Mouse (Mus musculus): ENCODE measurements around the gene Gm37240. TPM values are rescaled to one million over a fixed set of nuclear protein-coding genes. Genes with fewer than 3 reads are reported as not detected.

Gm37240 gene
- polyA plus RNA-seq, 1 experiment from 2014 or later, result 0.82 TPM

DNA sequence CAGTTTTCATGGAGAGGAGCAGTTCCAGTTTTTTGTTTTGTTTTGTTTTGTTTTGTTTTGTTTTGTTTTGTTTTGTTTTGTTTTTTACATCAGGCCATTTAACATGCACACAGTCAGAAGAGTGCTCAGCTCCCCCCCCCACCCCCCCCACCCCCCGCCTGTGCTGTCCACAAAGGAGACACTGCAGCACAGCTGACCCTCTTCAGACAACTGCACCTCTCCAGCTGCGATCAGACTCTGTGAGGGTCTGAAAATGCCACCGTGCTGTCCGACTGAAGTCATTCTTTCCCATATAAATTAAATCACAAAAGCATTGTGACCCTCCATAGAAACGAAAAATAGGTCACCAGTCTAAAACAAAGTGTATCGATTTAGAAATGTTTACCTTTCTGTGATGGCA, 28.0 kb downstream of the Gm37240 start:
- Histone ChIP-seq H3K27ac (ENCODE audit: low read depth, low read length) (no peak overlapping the region), H3K27me3 (ENCODE audit: control insufficient read depth, insufficient read depth, low read length) (no peaks in the 10 kb centered on the region), H3K9me3 (ENCODE audit: control insufficient read depth, low read length) (no peaks in the 10 kb centered on the region), H3K36me3 (ENCODE audit: control insufficient read depth, insufficient read depth, low read length) (no peaks in the 10 kb centered on the region), H3K4me1 (ENCODE audit: control insufficient read depth, insufficient read depth, low read length) (no peaks in the 10 kb centered on the region), H3K9ac (ENCODE audit: low read length) (no peak overlapping the region), H3K4me2 (ENCODE audit: low read depth) (no peak overlapping the region), H3K4me3 (ENCODE audit: low read depth, low read length) (no peak overlapping the region)
- WGBS, result 71% methylated on average over 6 of the region's 6 CpGs
- DNase-seq (ENCODE audit: low spot score) (no peak), ATAC-seq (ENCODE audit: insufficient read depth, low FRiP score, low TSS enrichment) (no peak)

- no peak overlapping the region for H3K4me2 ChIP-seq (ENCODE audit: low read depth)
- ATAC-seq (ENCODE audit: insufficient read depth, low FRiP score, low TSS enrichment) (no peak), DNase-seq (ENCODE audit: low spot score) (no peak)
- H3K27me3 ChIP-seq (ENCODE audit: control insufficient read depth, insufficient read depth, low read length), result no peaks in the 10 kb centered on the region
- H3K36me3 ChIP-seq (ENCODE audit: control insufficient read depth, insufficient read depth, low read length), result no peaks in the 10 kb centered on the region
- no peaks in the 10 kb centered on the region for H3K4me1 ChIP-seq (ENCODE audit: control insufficient read depth, insufficient read depth, low read length)
- no peak overlapping the region for H3K27ac ChIP-seq (ENCODE audit: low read depth, low read length)
- H3K9ac ChIP-seq (ENCODE audit: low read length), result no peak overlapping the region
- no peak overlapping the region for H3K4me3 ChIP-seq (ENCODE audit: low read depth, low read length)
- no peaks in the 10 kb centered on the region for H3K9me3 ChIP-seq (ENCODE audit: control insufficient read depth, low read length)
- 72% methylated on average over 11 of the region's 11 CpGs for WGBS
These were observed 28.9 kb downstream of the Gm37240 start for GRCm38 (mm10) chr3:85858140-85859135.

DNA sequence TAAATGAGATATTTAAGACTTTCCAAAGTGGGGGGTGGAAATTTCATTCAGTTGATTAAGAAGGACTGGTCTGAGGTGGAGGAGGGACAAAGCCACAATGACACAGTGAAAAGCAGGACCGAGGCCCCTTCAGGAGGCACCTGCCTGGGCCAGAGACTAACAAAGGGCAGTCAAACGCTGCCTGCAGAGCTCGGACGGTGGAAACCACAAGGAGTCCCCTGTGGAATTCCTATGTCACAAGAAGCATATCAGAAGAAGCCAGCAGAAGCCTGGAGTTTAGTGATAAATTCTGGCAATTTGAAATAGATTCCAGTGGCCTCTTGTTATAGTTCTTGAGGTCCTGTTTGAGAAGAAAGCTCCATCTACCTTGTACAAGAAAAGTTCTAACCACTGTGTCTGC, 30.2 kb downstream of the Gm37240 start:
- no peaks in the 10 kb centered on the region for H3K27me3 ChIP-seq (ENCODE audit: control insufficient read depth, insufficient read depth, low read length)
- no peaks in the 10 kb centered on the region for H3K9me3 ChIP-seq (ENCODE audit: control insufficient read depth, low read length)
- H3K4me2 ChIP-seq (ENCODE audit: low read depth), result no peak overlapping the region
- 32% methylated on average over 4 of the region's 4 CpGs for WGBS
- DNase-seq (ENCODE audit: low spot score) (no peak), ATAC-seq (ENCODE audit: insufficient read depth, low FRiP score, low TSS enrichment) (no peak)
- H3K4me1 ChIP-seq (ENCODE audit: control insufficient read depth, insufficient read depth, low read length), result no peaks in the 10 kb centered on the region
- H3K4me3 ChIP-seq (ENCODE audit: low read depth, low read length), result no peak overlapping the region
- no peak overlapping the region for H3K27ac ChIP-seq (ENCODE audit: low read depth, low read length)
- H3K9ac ChIP-seq (ENCODE audit: low read length), result no peak overlapping the region
- no peaks in the 10 kb centered on the region for H3K36me3 ChIP-seq (ENCODE audit: control insufficient read depth, insufficient read depth, low read length)

- no peaks in the 10 kb centered on the region for H3K27me3 ChIP-seq (ENCODE audit: control insufficient read depth, insufficient read depth, low read length)
- H3K4me2 ChIP-seq (ENCODE audit: low read depth), result no peak overlapping the region
- H3K9me3 ChIP-seq (ENCODE audit: control insufficient read depth, low read length), result no peaks in the 10 kb centered on the region
- no peak overlapping the region for H3K9ac ChIP-seq (ENCODE audit: low read length)
- DNase-seq (ENCODE audit: low spot score), result no peak
- H3K27ac ChIP-seq (ENCODE audit: low read depth, low read length), result no peak overlapping the region
- no peaks in the 10 kb centered on the region for H3K4me1 ChIP-seq (ENCODE audit: control insufficient read depth, insufficient read depth, low read length)
- no peak overlapping the region for H3K4me3 ChIP-seq (ENCODE audit: low read depth, low read length)
- WGBS, result 83% methylated on average over 5 of the region's 5 CpGs
- H3K36me3 ChIP-seq (ENCODE audit: control insufficient read depth, insufficient read depth, low read length), result no peaks in the 10 kb centered on the region
- no peak for ATAC-seq (ENCODE audit: insufficient read depth, low FRiP score, low TSS enrichment)
These were observed 31.4 kb downstream of the Gm37240 start for GRCm38 (mm10) chr3:85855947-85856346.

GRCm38 (mm10) chr3:85855043-85855442, 32.3 kb downstream of the Gm37240 start:
- H3K27ac ChIP-seq (ENCODE audit: low read depth, low read length), result no peak overlapping the region
- no peaks in the 10 kb centered on the region for H3K27me3 ChIP-seq (ENCODE audit: control insufficient read depth, insufficient read depth, low read length)
- 95% methylated on average over 3 of the region's 3 CpGs for WGBS
- H3K9ac ChIP-seq (ENCODE audit: low read length), result no peak overlapping the region
- ATAC-seq (ENCODE audit: insufficient read depth, low FRiP score, low TSS enrichment) (no peak), DNase-seq (ENCODE audit: low spot score) (no peak)
- no peak overlapping the region for H3K4me3 ChIP-seq (ENCODE audit: low read depth, low read length)
- no peaks in the 10 kb centered on the region for H3K4me1 ChIP-seq (ENCODE audit: control insufficient read depth, insufficient read depth, low read length)
- H3K9me3 ChIP-seq (ENCODE audit: control insufficient read depth, low read length), result no peaks in the 10 kb centered on the region
- no peak overlapping the region for H3K4me2 ChIP-seq (ENCODE audit: low read depth)
- H3K36me3 ChIP-seq (ENCODE audit: control insufficient read depth, insufficient read depth, low read length), result no peaks in the 10 kb centered on the region

GRCm38 (mm10) chr3:85854143-85854542, 33.2 kb downstream of the Gm37240 start:
- Histone ChIP-seq H3K27me3 (ENCODE audit: control insufficient read depth, insufficient read depth, low read length) (no peaks in the 10 kb centered on the region), H3K27ac (ENCODE audit: low read depth, low read length) (no peak overlapping the region), H3K9ac (ENCODE audit: low read length) (no peak overlapping the region), H3K9me3 (ENCODE audit: control insufficient read depth, low read length) (no peaks in the 10 kb centered on the region), H3K36me3 (ENCODE audit: control insufficient read depth, insufficient read depth, low read length) (no peaks in the 10 kb centered on the region), H3K4me2 (ENCODE audit: low read depth) (no peak overlapping the region), H3K4me3 (ENCODE audit: low read depth, low read length) (no peak overlapping the region), H3K4me1 (ENCODE audit: control insufficient read depth, insufficient read depth, low read length) (no peaks in the 10 kb centered on the region)
- ATAC-seq (ENCODE audit: insufficient read depth, low FRiP score, low TSS enrichment) (no peak), DNase-seq (ENCODE audit: low spot score) (no peak)
- 87% methylated on average over 6 of the region's 6 CpGs for WGBS

DNA sequence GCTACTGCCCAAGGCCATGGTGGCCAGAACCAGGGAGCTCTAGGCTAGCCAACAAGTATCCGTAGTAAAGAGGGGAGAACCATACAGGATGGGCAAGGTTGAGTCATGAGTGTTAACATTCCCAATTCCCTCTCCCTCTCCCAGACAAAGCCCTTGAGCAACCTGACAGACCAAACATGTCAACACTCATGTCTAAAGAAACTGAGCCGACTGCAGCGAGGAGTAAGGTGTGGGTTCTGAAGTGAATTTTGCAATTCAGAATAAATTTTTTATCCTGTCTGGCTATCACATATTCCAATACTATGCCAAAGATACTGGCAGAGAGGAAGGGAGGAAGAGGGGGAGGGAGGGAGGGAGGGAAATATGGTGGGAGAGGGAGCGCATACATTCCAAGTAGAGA, 33.6 kb downstream of the Gm37240 start:
- no peak for ATAC-seq (ENCODE audit: insufficient read depth, low FRiP score, low TSS enrichment)
- no peaks in the 10 kb centered on the region for H3K9me3 ChIP-seq (ENCODE audit: control insufficient read depth, low read length)
- no peaks in the 10 kb centered on the region for H3K4me1 ChIP-seq (ENCODE audit: control insufficient read depth, insufficient read depth, low read length)
- DNase-seq (ENCODE audit: low spot score), result no peak
- H3K36me3 ChIP-seq (ENCODE audit: control insufficient read depth, insufficient read depth, low read length), result no peaks in the 10 kb centered on the region
- no peak overlapping the region for H3K4me3 ChIP-seq (ENCODE audit: low read depth, low read length)
- no peaks in the 10 kb centered on the region for H3K27me3 ChIP-seq (ENCODE audit: control insufficient read depth, insufficient read depth, low read length)
- H3K27ac ChIP-seq (ENCODE audit: low read depth, low read length), result no peak overlapping the region
- no peak overlapping the region for H3K9ac ChIP-seq (ENCODE audit: low read length)
- 95% methylated on average over 4 of the region's 4 CpGs for WGBS
- H3K4me2 ChIP-seq (ENCODE audit: low read depth), result no peak overlapping the region

- H3K4me3 ChIP-seq (ENCODE audit: low read depth, low read length), result no peak overlapping the region
These were observed 37.2 kb downstream of the Gm37240 start for GRCm38 (mm10) chr3:85850079-85850478.

DNA sequence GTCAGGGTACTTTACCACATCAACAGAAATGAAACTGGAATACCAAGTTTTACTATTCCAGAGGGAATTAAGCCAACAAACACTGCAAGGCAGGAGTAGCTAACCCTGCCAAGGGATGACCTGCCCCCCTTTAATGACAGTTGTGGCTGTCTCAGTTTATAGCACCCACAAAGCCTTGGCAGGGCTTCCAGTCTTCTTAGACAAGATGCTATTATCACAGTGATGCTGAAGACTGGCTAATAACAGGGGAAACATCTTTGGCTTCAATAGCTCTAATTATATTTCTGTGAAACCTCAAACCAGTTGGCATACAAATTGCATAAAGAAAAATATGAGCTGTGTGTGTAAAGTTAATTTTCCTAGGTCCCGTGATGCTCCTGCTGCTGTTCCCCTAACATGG, 41.0 kb downstream of the Gm37240 start:
- H3K27me3 ChIP-seq (ENCODE audit: control insufficient read depth, insufficient read depth, low read length), result no peaks in the 10 kb centered on the region
- no peak overlapping the region for H3K9ac ChIP-seq (ENCODE audit: low read length)
- ATAC-seq (ENCODE audit: insufficient read depth, low FRiP score, low TSS enrichment), result no peak
- no peak for DNase-seq (ENCODE audit: low spot score)
- no peaks in the 10 kb centered on the region for H3K4me1 ChIP-seq (ENCODE audit: control insufficient read depth, insufficient read depth, low read length)
- no peaks in the 10 kb centered on the region for H3K9me3 ChIP-seq (ENCODE audit: control insufficient read depth, low read length)
- no peak overlapping the region for H3K27ac ChIP-seq (ENCODE audit: low read depth, low read length)
- H3K4me2 ChIP-seq (ENCODE audit: low read depth), result no peak overlapping the region
- no peaks in the 10 kb centered on the region for H3K36me3 ChIP-seq (ENCODE audit: control insufficient read depth, insufficient read depth, low read length)
- H3K4me3 ChIP-seq (ENCODE audit: low read depth, low read length), result no peak overlapping the region
- WGBS, result 95% methylated on average over 1 of the region's 1 CpGs

More at GRCm38 (mm10) chr3:85850079-85850478, 37.2 kb downstream of the Gm37240 start:
- DNase-seq (ENCODE audit: low spot score) (no peak), ATAC-seq (ENCODE audit: insufficient read depth, low FRiP score, low TSS enrichment) (no peak)
- Histone ChIP-seq H3K4me1 (ENCODE audit: control insufficient read depth, insufficient read depth, low read length) (no peaks in the 10 kb centered on the region), H3K27ac (ENCODE audit: low read depth, low read length) (no peak overlapping the region), H3K36me3 (ENCODE audit: control insufficient read depth, insufficient read depth, low read length) (no peaks in the 10 kb centered on the region), H3K9ac (ENCODE audit: low read length) (no peak overlapping the region), H3K27me3 (ENCODE audit: control insufficient read depth, insufficient read depth, low read length) (no peaks in the 10 kb centered on the region), H3K4me2 (ENCODE audit: low read depth) (no peak overlapping the region), H3K9me3 (ENCODE audit: control insufficient read depth, low read length) (no peaks in the 10 kb centered on the region)
- WGBS, result 95% methylated on average over 1 of the region's 1 CpGs

Data from neural tube, embryonic 11.5 days (tissue).